Mouse (Mus musculus): ENCODE results near the gene Per3. TPM values are rescaled to one million over a fixed set of nuclear protein-coding genes. Genes with fewer than 3 reads are reported as not detected.

Per3 gene
- total RNA-seq, 2 experiments from 2014 or later = 4.4 to 8.4 TPM

DNA sequence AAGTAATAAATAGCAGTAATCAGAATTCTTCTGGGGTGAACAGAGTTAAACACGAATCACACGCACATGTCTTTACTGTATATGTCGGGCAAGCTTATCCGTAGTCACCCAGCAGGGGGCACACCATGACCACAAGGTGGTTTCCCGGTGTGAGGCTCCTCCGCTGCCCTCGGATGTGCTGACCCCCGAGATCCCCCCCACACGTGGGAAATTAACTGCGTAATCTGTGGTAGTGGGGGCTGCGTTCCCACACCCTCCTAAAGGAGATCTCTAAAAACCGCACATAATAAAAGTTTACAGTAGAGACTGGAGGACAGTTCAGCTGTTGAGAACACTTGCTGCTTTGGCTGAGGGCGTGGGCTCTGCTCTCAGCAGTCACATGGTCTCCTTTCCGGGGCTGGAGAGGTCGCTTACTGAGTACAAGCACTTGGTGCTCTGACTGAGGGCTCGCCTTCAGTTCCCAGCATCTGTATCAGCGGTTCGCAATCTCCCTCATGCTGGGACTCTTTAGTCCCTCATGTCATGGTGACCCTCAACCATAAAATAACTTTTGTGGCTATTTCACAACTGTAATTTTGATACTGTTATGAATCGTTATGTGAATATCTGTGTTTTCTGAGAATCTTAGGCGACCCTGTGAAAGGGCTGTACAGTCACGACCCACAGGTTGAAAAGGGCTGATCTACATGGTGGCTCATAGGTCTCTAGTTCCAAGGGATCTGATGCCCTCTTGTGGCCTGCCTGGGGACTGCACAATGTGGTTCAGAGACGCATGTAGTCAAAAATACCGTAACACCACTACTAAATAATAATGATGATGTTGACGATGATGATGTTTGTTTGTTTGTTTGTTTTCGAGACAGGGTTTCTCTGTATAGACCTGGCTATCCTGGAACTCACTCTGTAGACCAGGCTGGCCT, 79.6 kb downstream of the Per3 start:
- ATAC-seq (replicated peaks; ENCODE audit: low FRiP score, low TSS enrichment, poor library complexity, severe bottlenecking) = peak; percentile 89

DNA sequence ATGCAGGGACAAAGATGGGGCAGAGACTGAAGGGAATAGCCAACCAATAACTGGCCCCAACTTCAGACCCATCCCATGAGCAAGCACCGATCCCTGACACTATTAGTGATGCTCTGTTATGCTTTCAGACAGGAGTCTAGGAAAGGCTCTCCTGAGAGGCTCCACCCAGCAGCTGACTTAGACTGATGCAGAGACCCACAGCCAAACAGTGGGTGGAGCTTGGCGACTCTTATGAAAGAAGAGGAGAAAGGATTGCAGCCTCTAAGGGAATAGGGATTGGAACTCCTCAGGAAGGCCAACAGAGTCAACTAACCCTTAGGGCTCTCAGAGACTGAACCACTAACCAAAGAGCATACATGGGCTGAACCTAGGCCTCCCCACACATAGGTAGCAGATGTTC, 80.8 kb downstream of the Per3 start:
- ATAC-seq (replicated peaks; ENCODE audit: low FRiP score, low TSS enrichment, poor library complexity, severe bottlenecking) = no peak

DNA sequence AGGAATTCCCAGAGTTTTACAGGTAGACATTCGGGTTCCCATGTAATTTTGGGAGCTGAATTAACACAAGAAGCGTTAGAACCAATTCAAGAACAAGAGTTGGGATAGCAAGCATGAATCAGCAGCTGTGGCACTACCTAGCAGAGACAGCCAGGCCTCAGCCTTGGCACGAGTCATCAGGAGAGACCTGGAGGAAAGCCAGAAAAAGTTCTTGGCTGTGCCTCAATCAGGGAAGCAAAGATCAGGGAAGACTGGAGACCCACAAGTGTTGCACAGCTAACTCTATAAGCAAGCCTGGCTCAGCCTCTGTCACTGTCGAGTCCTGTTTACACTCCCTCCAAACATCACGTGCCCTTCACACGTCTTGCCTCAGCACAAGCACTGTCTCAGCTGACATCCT, 82.2 kb downstream of the Per3 start:
- no peak for ATAC-seq (replicated peaks; ENCODE audit: low FRiP score, low TSS enrichment, poor library complexity, severe bottlenecking)

DNA sequence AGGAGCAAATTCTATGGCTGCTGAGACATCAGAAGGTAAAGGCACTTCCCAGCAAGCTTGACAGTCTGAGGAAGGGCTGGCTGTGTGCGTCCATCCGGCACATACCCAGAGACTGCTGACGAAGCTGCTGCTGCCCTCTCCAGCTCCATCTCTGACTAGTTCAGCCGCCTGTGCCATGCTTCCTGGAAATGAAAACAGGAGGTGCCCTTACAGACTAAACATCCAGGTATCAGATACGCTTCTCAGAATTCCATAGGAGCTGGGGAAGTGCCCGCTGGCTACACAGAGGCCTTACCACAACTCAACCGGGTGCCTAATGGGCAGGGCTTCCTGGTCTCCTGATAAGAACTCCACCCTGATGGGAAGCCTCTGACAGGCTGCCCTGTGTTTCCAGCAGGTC, 85.9 kb downstream of the Per3 start:
- no peak for ATAC-seq (replicated peaks; ENCODE audit: low FRiP score, low TSS enrichment, poor library complexity, severe bottlenecking)

DNA sequence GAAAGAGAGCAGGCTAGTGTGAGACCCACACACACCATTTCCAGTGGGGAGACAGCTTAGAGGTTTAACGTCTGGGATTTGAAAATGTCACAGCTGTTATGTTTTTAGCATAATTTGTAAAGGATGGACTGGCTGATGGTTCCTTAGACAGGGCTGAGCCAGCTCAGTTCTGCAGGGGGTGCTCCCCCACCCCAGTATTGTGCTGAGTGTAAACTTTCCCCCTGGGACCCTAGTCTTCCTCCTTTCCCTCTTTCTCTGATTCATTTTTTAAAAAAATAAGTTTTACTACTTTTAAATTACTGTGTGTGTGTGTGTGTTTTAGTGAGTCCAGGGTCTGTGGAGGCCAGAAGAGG, 87.4 kb downstream of the Per3 start:
- ATAC-seq (replicated peaks; ENCODE audit: low FRiP score, low TSS enrichment, poor library complexity, severe bottlenecking) = no peak

DNA sequence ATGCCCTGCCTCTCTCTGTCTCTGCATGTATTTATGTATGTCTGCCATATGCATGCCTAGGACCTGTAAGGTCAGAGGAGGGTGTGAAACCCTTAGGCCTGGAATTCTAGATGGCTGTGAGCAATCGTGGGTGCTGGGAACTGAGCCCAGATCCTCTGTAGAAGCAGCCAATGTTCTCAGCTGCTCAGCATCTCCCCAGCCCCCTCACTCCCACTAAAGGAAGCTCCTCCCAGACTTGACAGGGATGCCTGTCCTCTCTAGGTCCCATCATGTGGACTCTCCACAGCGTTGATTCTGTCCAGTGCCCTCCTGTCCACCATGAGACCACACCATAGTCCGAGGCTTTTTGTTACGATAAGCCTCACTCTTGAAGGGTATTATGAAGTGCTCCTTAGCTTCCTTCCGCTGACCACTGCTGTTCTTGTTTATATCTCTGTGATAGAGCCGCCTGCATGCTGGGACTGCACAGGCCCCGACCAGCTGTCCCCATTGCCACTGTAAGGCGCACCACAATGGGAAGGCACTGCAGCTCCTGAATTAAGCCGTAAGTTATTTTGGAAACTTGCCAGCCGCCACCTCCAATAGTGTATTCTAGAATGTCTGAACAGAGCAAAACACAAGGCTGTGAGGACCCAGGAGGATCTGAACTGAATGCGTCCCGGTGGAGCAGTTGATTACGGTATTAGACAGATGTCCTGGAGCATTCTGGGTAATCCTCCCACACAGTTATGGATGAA, 87.9 kb downstream of the Per3 start:
- ATAC-seq (replicated peaks; ENCODE audit: low FRiP score, low TSS enrichment, poor library complexity, severe bottlenecking) = no peak

Other genes starting within 250 kb of the Per3 start
- gene Errfi1, start 190.7 kb downstream of the Per3 start, total RNA-seq (2014; fragmentation: Nextera tagmentation) = 0.42 TPM in 1 of 2 replicates, not detected in the other
- 0.27 and 1.2 TPM in 2 replicates for gene Errfi1, start 190.7 kb downstream of the Per3 start, total RNA-seq (2017)
- gene Park7, start 130.2 kb downstream of the Per3 start, total RNA-seq (2014; fragmentation: Nextera tagmentation) = 339 and 364 TPM in 2 replicates
- gene Park7, start 130.2 kb downstream of the Per3 start, total RNA-seq (2017) = 415 and 488 TPM in 2 replicates
- 2.6 TPM in 1 of 2 replicates, not detected in the other for gene Tnfrsf9, start 130.1 kb downstream of the Per3 start, total RNA-seq (2014; fragmentation: Nextera tagmentation)
- gene Tnfrsf9, start 130.1 kb downstream of the Per3 start, total RNA-seq (2017) = 7.2 TPM in 1 of 2 replicates, not detected in the other
- gene Uts2, start 47.6 kb downstream of the Per3 start, total RNA-seq (2014; fragmentation: Nextera tagmentation) = not detected in 2 replicates
- not detected in 2 replicates for gene Uts2, start 47.6 kb downstream of the Per3 start, total RNA-seq (2017)
- gene Vamp3, start 13.3 kb upstream of the Per3 start, total RNA-seq (2014; fragmentation: Nextera tagmentation) = 39.5 and 57.8 TPM in 2 replicates
- 46.4 and 55.0 TPM in 2 replicates for gene Vamp3, start 13.3 kb upstream of the Per3 start, total RNA-seq (2017)
- not detected in 2 replicates for gene Gm13090, start 44.9 kb upstream of the Per3 start, total RNA-seq (2014; fragmentation: Nextera tagmentation)
- gene Gm13090, start 44.9 kb upstream of the Per3 start, total RNA-seq (2017) = not detected in 2 replicates

Data from megakaryocyte-erythroid progenitor cell, adult 5-6 weeks (primary cell).